Mouse (Mus musculus): Measurements from ENCODE around the gene Olfr1066. TPM values are rescaled to one million over a fixed set of nuclear protein-coding genes. Genes with fewer than 3 reads are reported as not detected.
"Not testable (repeated sequence)": the region's sequence is repeated elsewhere in the genome, so short reads cannot be mapped to it uniquely, and the experiment has no call there.

Olfr1066 gene
- not detected for total RNA-seq (2021)
- long read RNA-seq: 0 reads

DNA sequence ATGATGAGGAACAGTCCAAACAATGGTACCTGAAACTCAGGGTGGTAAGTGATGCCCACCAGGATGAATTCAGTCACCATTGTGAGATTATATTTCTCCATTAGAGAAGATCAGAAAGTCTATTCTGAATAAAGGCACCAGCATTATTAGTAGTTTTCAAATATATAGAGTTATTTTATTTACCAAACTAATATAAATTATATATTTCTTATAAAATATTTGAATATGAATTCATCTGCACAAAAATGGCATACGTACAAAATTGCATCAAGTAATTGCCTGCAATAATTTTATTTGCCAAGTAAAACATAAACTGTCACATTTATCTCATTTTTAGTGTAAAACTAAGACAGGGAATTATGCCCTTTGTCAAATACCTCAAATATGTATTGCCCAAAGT lies at the start of gene Olfr1066:
TSS of gene Olfr1066 (minus strand) at position 101 of the 400 bp plus-strand sequence.
- DNase-seq (ENCODE audit: low spot score in 2 of 2): no peak

DNA sequence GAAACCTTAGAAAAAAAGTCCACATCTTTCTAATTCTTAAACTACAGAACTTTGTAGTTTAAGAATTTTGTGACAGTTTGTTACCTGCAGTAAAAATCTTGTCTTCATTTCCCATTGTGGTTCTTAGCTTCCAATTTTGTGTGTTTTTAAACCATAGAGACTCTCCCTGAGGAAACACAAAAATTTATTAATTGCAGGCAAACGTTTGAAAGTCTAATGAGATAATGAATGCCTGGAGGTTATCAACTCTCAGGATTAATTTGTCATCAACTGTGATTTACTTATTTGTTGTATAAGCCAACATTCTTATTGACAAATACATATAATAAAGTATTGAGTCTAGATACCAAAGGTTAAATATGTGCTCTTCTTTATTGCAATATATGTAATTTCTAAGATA lies 31.2 kb upstream of the Olfr1066 start, which contains the start of gene Olfr228:
TSS of gene Olfr228 (minus strand) at position 101 of the 400 bp plus-strand sequence.
- no peak for DNase-seq (ENCODE audit: low spot score in 2 of 2)

DNA sequence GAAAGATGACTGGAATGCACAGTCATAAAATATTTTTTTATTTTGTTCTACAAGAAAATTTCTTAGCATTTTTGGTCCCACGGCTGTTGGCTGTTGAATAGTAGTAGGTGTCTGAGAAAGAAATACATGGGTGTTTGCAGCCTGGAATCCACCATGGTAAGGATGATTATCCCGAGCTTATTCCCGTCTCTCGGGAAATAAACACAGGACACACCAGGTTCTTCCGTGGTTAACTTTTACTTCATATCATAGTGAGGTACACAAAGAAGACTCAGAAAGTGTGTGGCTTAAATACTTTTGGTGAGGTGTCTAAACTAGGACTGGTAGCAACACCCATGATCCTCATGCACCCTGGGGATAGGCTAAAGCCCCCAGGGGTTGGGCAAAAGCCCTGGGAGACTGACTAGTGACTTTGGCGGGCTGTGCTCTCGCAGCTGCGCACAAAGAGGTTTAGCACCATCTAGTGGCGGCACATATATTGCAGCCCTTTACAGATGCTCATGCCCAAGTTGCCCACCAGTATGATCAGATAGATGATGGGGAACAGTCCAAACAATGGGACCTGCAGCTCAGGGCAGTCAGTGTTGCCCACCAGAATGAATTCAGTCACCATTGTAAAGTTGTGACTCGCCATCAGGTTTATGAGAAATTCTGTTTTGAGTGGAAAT lies 8.5 kb upstream of the Olfr1066 start:
- DNase-seq (ENCODE audit: low spot score in 2 of 2): peak; percentile 3 to 66

DNA sequence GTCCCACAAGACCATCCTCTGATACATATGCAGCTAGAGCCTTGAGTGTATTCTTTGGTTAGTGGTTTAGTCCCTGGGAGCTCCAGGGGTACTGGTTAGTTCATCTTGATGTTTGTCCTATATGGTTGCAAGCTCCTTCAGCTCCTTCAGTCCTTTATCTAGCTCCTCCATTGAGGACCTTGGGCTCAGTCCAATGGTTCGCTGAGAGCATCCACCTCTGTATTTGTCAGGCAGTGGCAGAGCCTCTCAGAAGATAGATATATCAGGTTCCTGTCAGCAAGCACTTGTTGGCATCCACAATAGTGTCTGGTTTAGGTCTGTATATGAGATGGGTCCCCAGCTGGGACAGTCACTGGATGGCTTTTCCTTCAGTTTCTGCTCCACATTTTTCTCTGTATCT lies 4.4 kb upstream of the Olfr1066 start:
- no peak for DNase-seq (ENCODE audit: low spot score in 2 of 2)

DNA sequence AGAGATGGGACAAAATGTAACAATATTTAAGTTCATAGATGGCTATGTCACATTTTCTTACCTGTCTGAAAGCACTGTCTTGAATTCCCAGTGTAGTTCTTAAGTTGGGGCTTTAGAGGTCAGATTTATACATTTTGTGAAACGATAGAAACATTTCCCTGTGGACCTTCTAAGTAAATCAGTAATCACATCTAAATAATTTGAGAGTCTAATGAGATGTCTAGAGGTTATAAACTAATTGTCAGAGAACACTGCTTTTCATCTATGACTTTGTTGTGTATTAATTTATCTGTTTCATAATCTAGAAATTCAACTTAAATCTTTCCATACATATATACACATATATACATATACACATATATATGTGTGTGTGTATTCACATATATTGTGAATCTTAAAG lies 5.6 kb downstream of the Olfr1066 start, which contains the start of gene Olfr1065:
TSS of gene Olfr1065 (minus strand) at position 101 of the 400 bp plus-strand sequence.
- DNase-seq (ENCODE audit: low spot score in 2 of 2): not testable (repeated sequence)

DNA sequence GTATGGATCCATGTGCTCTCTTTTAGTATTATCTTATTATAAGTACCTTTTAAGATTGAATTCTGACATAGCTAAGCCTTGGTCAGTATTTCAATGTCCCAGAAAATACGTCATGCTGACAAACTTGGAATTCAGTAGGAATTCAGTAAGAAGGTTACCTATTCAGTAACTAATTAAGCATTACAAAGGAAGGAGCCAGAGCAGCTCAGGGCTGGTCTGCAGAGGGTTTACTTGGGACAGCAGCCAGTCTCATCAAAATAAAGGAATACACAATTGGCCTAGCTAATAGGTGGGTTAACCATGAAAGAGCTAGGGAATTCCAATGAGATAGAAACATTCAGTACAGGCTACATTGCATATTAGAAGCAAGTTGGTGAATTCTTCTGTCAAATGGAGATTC lies 14.0 kb downstream of the Olfr1066 start:
- DNase-seq (ENCODE audit: low spot score in 2 of 2): not testable (repeated sequence)

DNA sequence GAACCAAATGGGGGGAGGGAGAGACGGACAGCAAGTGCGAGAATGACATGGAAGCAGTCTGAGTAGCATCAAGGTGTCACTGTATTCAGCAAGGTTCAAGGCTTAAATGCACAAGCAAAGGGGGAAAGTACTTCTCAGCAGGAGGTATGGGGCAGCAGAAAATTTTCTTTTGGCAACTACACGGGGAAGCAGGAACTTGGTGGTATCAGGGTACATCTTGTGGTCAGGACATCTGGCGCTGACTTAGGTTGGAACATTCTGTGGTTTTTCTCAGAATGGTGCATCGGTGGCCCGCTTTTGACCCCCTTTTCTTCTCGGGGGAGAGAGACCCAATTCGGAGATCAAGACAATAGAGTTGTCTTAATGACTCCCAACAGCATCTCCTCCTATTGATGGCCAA lies 27.6 kb downstream of the Olfr1066 start:
- not testable (repeated sequence) for DNase-seq (ENCODE audit: low spot score in 2 of 2)

DNA sequence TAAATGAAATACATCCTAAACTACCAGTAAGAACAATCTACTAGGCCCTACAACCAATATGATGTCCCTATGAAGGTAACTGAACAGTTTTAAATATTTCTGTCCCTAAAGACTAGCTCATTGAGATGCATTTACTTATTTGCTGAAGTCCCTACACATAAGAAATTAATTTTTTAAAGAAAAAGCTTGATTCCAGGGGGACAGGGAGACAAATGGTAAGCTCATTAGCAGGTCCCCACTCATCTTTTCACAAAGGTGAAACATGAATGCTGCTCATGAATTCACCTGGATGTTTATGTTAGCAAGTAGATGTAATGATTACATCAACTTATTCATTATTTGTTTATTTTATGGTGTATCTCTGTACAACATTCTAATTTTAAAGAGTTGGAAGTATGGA lies 29.4 kb downstream of the Olfr1066 start, which contains the start of gene Olfr1062:
TSS of gene Olfr1062 (minus strand) at position 101 of the 400 bp plus-strand sequence.
- not testable (repeated sequence) for DNase-seq (ENCODE audit: low spot score in 2 of 2)

DNA sequence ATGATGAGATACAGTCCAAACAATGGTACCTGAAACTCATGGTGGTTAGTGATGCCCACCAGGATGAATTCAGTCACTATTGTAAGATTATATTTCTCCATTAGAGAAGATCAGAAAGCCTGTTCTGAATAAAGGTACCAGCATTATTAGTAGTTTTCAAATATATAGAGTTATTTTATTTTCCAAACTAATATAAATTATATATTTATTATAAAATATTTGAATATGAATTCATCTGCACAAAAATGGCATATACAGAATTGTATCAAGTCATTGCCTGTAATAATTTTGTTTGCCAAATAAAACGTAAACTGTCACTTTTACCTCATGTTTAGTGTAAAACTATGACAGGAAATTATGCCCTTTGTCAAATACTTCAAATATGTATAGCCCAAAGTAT lies 42.1 kb downstream of the Olfr1066 start, which contains the start of gene Olfr1061:
TSS of gene Olfr1061 (minus strand) at position 101 of the 400 bp plus-strand sequence.
- DNase-seq (ENCODE audit: low spot score in 2 of 2): no peak

Other genes starting within 250 kb of the Olfr1066 start
- not detected for gene Olfr1046, start 237.0 kb downstream of the Olfr1066 start, total RNA-seq (2021)
- gene Olfr1047, start 224.9 kb downstream of the Olfr1066 start, total RNA-seq (2021): not detected
- gene Olfr1048, start 216.0 kb downstream of the Olfr1066 start, total RNA-seq (2021): not detected
- not detected for gene Olfr1049, start 197.9 kb downstream of the Olfr1066 start, total RNA-seq (2021)
- gene Olfr1051, start 177.2 kb downstream of the Olfr1066 start, total RNA-seq (2021): not detected
- not detected for gene Olfr1052, start 163.8 kb downstream of the Olfr1066 start, total RNA-seq (2021)
- gene Olfr1053, start 141.0 kb downstream of the Olfr1066 start, total RNA-seq (2021): not detected
- not detected for gene Olfr1054, start 120.8 kb downstream of the Olfr1066 start, total RNA-seq (2021)
- not detected for gene Olfr1055, start 106.0 kb downstream of the Olfr1066 start, total RNA-seq (2021)
- not detected for gene Olfr1056, start 93.8 kb downstream of the Olfr1066 start, total RNA-seq (2021)
- gene Olfr1057, start 77.9 kb downstream of the Olfr1066 start, total RNA-seq (2021): not detected
- gene Olfr1058, start 67.7 kb downstream of the Olfr1066 start, total RNA-seq (2021): not detected
- not detected for gene Olfr1061, start 42.2 kb downstream of the Olfr1066 start, total RNA-seq (2021)
- not detected for gene Olfr1062, start 29.5 kb downstream of the Olfr1066 start, total RNA-seq (2021)
- not detected for gene Olfr1065, start 5.7 kb downstream of the Olfr1066 start, total RNA-seq (2021)
- gene Olfr228, start 31.1 kb upstream of the Olfr1066 start, total RNA-seq (2021): not detected
- not detected for gene Olfr1076, start 52.2 kb upstream of the Olfr1066 start, total RNA-seq (2021)
- not detected for gene Olfr1079, start 86.2 kb upstream of the Olfr1066 start, total RNA-seq (2021)
- not detected for gene Olfr1080, start 102.0 kb upstream of the Olfr1066 start, total RNA-seq (2021)
- gene Olfr1082, start 142.7 kb upstream of the Olfr1066 start, total RNA-seq (2021): not detected
- not detected for gene Olfr1084, start 183.5 kb upstream of the Olfr1066 start, total RNA-seq (2021)
- gene Olfr1085, start 205.8 kb upstream of the Olfr1066 start, total RNA-seq (2021): not detected
- gene Olfr1086, start 223.8 kb upstream of the Olfr1066 start, total RNA-seq (2021): not detected
- gene Olfr1087, start 242.1 kb upstream of the Olfr1066 start, total RNA-seq (2021): not detected